12 mouse cellular contexts compared by ENCODE assay signal in the genomic region with DNA sequence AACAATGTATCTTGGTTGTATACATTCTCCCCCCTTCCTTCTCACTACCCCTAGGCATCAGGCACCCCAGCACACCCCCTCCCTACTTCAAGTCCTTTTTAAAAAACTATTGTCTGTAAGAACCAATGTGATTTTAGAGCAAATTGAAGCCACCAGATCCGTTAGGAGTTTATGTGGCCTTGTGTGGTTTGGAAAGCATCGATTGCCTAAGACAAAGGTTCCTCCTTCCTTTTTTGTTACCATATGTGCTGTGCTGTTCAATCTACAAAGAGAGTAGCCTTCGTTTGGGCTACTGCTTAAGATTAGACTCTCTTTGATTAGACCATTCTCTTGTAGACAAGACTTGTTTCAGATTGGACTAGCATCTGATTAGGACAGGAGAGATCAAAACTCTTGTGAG. TPM values are rescaled to one million over a fixed set of nuclear protein-coding genes. Genes with fewer than 3 reads are reported as not detected.
"Had no signal": no experiment of that assay in that cellular context is flagged by ENCODE, and none has a peak within 500 bp of the region (broad histone marks: within the 10 kb centered on the region; RNA-seq: fewer than 3 reads in every experiment).

No protein-coding gene starts in this region.

- H3K4me1 ChIP-seq: limb, embryonic 10.5 days; neural tube, embryonic 12.5 days had no signal

- H3K27ac ChIP-seq: kidney, postnatal 0 days; limb, embryonic 10.5 days; midbrain, embryonic 15.5 days; neural tube, embryonic 12.5 days; stomach, postnatal 0 days had no signal

- H3K27me3 ChIP-seq: midbrain, embryonic 15.5 days; neural tube, embryonic 12.5 days had no signal

- H3K4me2 ChIP-seq: liver, embryonic 11.5 days; midbrain, embryonic 11.5 days; midbrain, embryonic 15.5 days; neural tube, embryonic 12.5 days had no signal

- H3K9me3 ChIP-seq: limb, embryonic 10.5 days; midbrain, embryonic 15.5 days; neural tube, embryonic 12.5 days had no signal

- H3K36me3 ChIP-seq: limb, embryonic 10.5 days; midbrain, embryonic 15.5 days; neural tube, embryonic 12.5 days had no signal

- H3K4me3 ChIP-seq: limb, embryonic 10.5 days; midbrain, embryonic 15.5 days; neural tube, embryonic 12.5 days had no signal

- H3K9ac ChIP-seq: midbrain, embryonic 15.5 days; neural tube, embryonic 12.5 days had no signal

- DNase-seq: kidney, adult 11 months; kidney, adult 9 months; kidney, postnatal 36 days; thymus, postnatal 4 days had no signal

RNA-seq across cellular contexts. Expression of a gene that starts 50.6 kb away (rescaled TPM):
- total RNA-seq: layer of hippocampus, adult 18-20 months had no signal
